9 mouse cellular contexts compared by ENCODE assay signal in genomic region chr10:70246076-70246475, GRCm38 (mm10). TPM values are rescaled to one million over a fixed set of nuclear protein-coding genes. Genes with fewer than 3 reads are reported as not detected.
DNase-seq lines count a peak whose midpoint lies in the region; ATAC-seq lines count a peak whose summit lies in the region.
"Had no signal": no experiment of that assay in that cellular context is flagged by ENCODE, and none has a peak within 500 bp of the region (broad histone marks: within the 10 kb centered on the region; RNA-seq: fewer than 3 reads in every experiment).

No protein-coding gene starts in this region.

- DNase-seq in kidney, adult 11 months: peak; percentile 65
- no peak for DNase-seq in kidney, postnatal 10 days
- DNase-seq in kidney, postnatal 14 days: peak; percentile 48
- peak; percentile 27 for DNase-seq in neural tube, embryonic 10.5 days (ENCODE audit: extremely low spot score, low spot score)
- no peak for DNase-seq in gastrocnemius, postnatal 25 days
- DNase-seq in right cerebral cortex, postnatal 36 days (ENCODE audit: low spot score in 2 of 2): no peak

- peak overlapping the region; percentile 68; the same call in 1 of the 2 replicates for H3K4me3 ChIP-seq in forebrain, embryonic 15.5 days

- no peak overlapping the region for H3K27ac ChIP-seq in forebrain, embryonic 15.5 days (replicated peaks)

- ATAC-seq in forebrain, embryonic 15.5 days (replicated peaks): no peak
- no peak for ATAC-seq in frontal cortex, adult (ENCODE audit: low TSS enrichment)

- 31% methylated on average over 9 of the region's 9 CpGs for WGBS in forebrain, embryonic 15.5 days

- no peaks in the 10 kb centered on the region for H3K36me3 ChIP-seq in forebrain, embryonic 15.5 days
- H3K36me3 ChIP-seq: G1E had no signal

- H3K4me2 ChIP-seq in forebrain, embryonic 15.5 days (replicated peaks): peak overlapping the region; percentile 97

- peaks cover 24% of the 10 kb centered on the region for H3K27me3 ChIP-seq in forebrain, embryonic 15.5 days

- peaks cover 15% of the 10 kb centered on the region for H3K4me1 ChIP-seq in forebrain, embryonic 15.5 days

- H3K9me3 ChIP-seq in forebrain, embryonic 15.5 days: no peaks in the 10 kb centered on the region

- no peak overlapping the region for H3K9ac ChIP-seq in forebrain, embryonic 15.5 days (replicated peaks)

RNA-seq across cellular contexts. Expression of gene Slc16a9, which starts 1.2 kb away (rescaled TPM):
- 1.5 and 1.6 TPM in 2 replicates for polyA plus RNA-seq in forebrain, embryonic 15.5 days (2015; fragmentation: Nextera tagmentation; extraction: Ambion mirVana)
- 1 to 10 TPM; 2.8 to 8.5 TPM for total RNA-seq in gastrocnemius, postnatal 25 days (2021)
- polyA plus RNA-seq: G1E had no signal

RNA-seq across cellular contexts. Expression of gene Mrln, which starts 41.6 kb away (rescaled TPM):
- 0.65 and 1.6 TPM in 2 replicates for polyA plus RNA-seq in forebrain, embryonic 15.5 days (2015; fragmentation: Nextera tagmentation; extraction: Ambion mirVana)
- 100 to 1,000 TPM; 128 to 177 TPM for total RNA-seq in gastrocnemius, postnatal 25 days (2021)
- polyA plus RNA-seq: G1E had no signal

Comparison
In these comparisons a context has a peak if more than half of its experiments do, and no peak if none do; other contexts are left out.
1. DNase-seq: peak in kidney, adult 11 months (single experiment), kidney, postnatal 14 days (single experiment) and neural tube, embryonic 10.5 days (single experiment); none in kidney, postnatal 10 days (single experiment), gastrocnemius, postnatal 25 days (single experiment) and right cerebral cortex, postnatal 36 days (0 of 2).